Comparison of ENCODE assay signal across 8 mouse cellular contexts in genomic region chr16:3349850-3350547, GRCm38 (mm10).
DNase-seq lines count a peak whose midpoint lies in the region; ATAC-seq and TF ChIP-seq lines count a peak whose summit lies in the region.
"Not testable (repeated sequence)": the region's sequence is repeated elsewhere in the genome, so short reads cannot be mapped to it uniquely, and the experiment has no call there.

No protein-coding gene starts in this region.

- not testable (repeated sequence) for H3K9ac ChIP-seq in embryonic facial prominence, embryonic 11.5 days (replicated peaks; ENCODE audit: low read length); hindbrain, embryonic 14.5 days; kidney, postnatal 0 days (ENCODE audit: low read depth, low read length); liver, embryonic 16.5 days (ENCODE audit: low read depth, low read length); midbrain, embryonic 15.5 days; stomach, embryonic 16.5 days (ENCODE audit: low read length)

- TF ChIP-seq CTCF in kidney, postnatal 0 days (IDR thresholded peaks at IDR 0.05; ENCODE audit: low read depth) = not testable (repeated sequence)

- not testable (repeated sequence) for H3K4me1 ChIP-seq in embryonic facial prominence, embryonic 11.5 days (ENCODE audit: control insufficient read depth, insufficient read depth, low read length); hindbrain, embryonic 14.5 days (replicated peaks; ENCODE audit: control insufficient read depth, insufficient read depth, low read length); kidney, postnatal 0 days (replicated peaks; ENCODE audit: insufficient read depth, low read length); liver, embryonic 16.5 days (ENCODE audit: control insufficient read depth, low read depth, low read length); midbrain, embryonic 15.5 days; stomach, embryonic 16.5 days (ENCODE audit: control insufficient read depth, insufficient read depth, low read length)

- H3K4me3 ChIP-seq in embryonic facial prominence, embryonic 11.5 days (ENCODE audit: low read depth, low read length); hindbrain, embryonic 14.5 days (replicated peaks; ENCODE audit: low read length); kidney, postnatal 0 days (replicated peaks; ENCODE audit: low read depth, low read length); liver, embryonic 16.5 days (ENCODE audit: low read depth, low read length); midbrain, embryonic 15.5 days; stomach, embryonic 16.5 days (replicated peaks; ENCODE audit: low read length): not testable (repeated sequence)

- H3K27me3 ChIP-seq in embryonic facial prominence, embryonic 11.5 days (ENCODE audit: control insufficient read depth, insufficient read depth, low read length); hindbrain, embryonic 14.5 days (ENCODE audit: control insufficient read depth, insufficient read depth, low read length); kidney, postnatal 0 days (ENCODE audit: insufficient read depth, low read length); liver, embryonic 16.5 days (ENCODE audit: control insufficient read depth, insufficient read depth, low read depth, low read length); midbrain, embryonic 15.5 days (replicated peaks); stomach, embryonic 16.5 days (ENCODE audit: control insufficient read depth, insufficient read depth, low read length): not testable (repeated sequence)

- not testable (repeated sequence) for H3K27ac ChIP-seq in embryonic facial prominence, embryonic 11.5 days (replicated peaks; ENCODE audit: low read depth, low read length); hindbrain, embryonic 14.5 days; kidney, postnatal 0 days; liver, embryonic 16.5 days (ENCODE audit: low read length); midbrain, embryonic 15.5 days; stomach, embryonic 16.5 days (ENCODE audit: low read length)

- WGBS in embryonic facial prominence, embryonic 11.5 days = 66% methylated on average over 2 of the region's 4 CpGs
- WGBS in hindbrain, embryonic 14.5 days = 51% methylated on average over 2 of the region's 4 CpGs
- WGBS in kidney, postnatal 0 days = 34% methylated on average over 2 of the region's 4 CpGs
- WGBS in liver, embryonic 16.5 days (ENCODE audit: insufficient replicate concordance) = 30% methylated on average over 2 of the region's 4 CpGs
- 42% methylated on average over 3 of the region's 4 CpGs for WGBS in midbrain, embryonic 15.5 days
- whole genome bisulfite sequencing in stomach, embryonic 16.5 days = 47% methylated on average over 2 of the region's 4 CpGs

- not testable (repeated sequence) for H3K9me3 ChIP-seq in embryonic facial prominence, embryonic 11.5 days (replicated peaks; ENCODE audit: control insufficient read depth, low read length); hindbrain, embryonic 14.5 days (ENCODE audit: control insufficient read depth, low read length); kidney, postnatal 0 days (replicated peaks; ENCODE audit: low read length); liver, embryonic 16.5 days (replicated peaks; ENCODE audit: control insufficient read depth, low read length); midbrain, embryonic 15.5 days; stomach, embryonic 16.5 days (replicated peaks; ENCODE audit: control insufficient read depth, low read length)

- not testable (repeated sequence) for H3K4me2 ChIP-seq in embryonic facial prominence, embryonic 11.5 days (ENCODE audit: low read depth, low read length); hindbrain, embryonic 14.5 days (replicated peaks); kidney, postnatal 0 days (ENCODE audit: low read length); liver, embryonic 16.5 days (ENCODE audit: low read depth, low read length); midbrain, embryonic 15.5 days; stomach, embryonic 16.5 days (ENCODE audit: low read depth, low read length)

- peak; percentile 21 for DNase-seq in MN1 (ENCODE audit: low spot score)
- not testable (repeated sequence) for DNase-seq in embryonic facial prominence, embryonic 11.5 days (ENCODE audit: low spot score); hindbrain, embryonic 14.5 days (ENCODE audit: low spot score)
- DNase-seq in forelimb bud, embryonic 11.5 days (ENCODE audit: low read depth, low spot score) = peak; percentile 1
- peak; percentile 31 for DNase-seq in kidney, postnatal 0 days (ENCODE audit: low spot score)

- H3K36me3 ChIP-seq in embryonic facial prominence, embryonic 11.5 days (replicated peaks; ENCODE audit: control insufficient read depth, insufficient read depth, low read depth, low read length); hindbrain, embryonic 14.5 days (replicated peaks; ENCODE audit: control insufficient read depth, insufficient read depth); kidney, postnatal 0 days (ENCODE audit: insufficient read depth, low read length); liver, embryonic 16.5 days (ENCODE audit: control insufficient read depth, insufficient read depth); midbrain, embryonic 15.5 days (replicated peaks); stomach, embryonic 16.5 days (ENCODE audit: control insufficient read depth, insufficient read depth, low read length): not testable (repeated sequence)

- 0 out of 2 replicates have a peak, but pooled peaks have one; percentile 19 for ATAC-seq in embryonic facial prominence, embryonic 11.5 days (replicated peaks; ENCODE audit: insufficient number of reproducible peaks, low FRiP score, low TSS enrichment, low read depth)
- ATAC-seq in hindbrain, embryonic 14.5 days (ENCODE audit: low FRiP score) = peak; percentile 64
- ATAC-seq in kidney, postnatal 0 days (replicated peaks; ENCODE audit: low FRiP score, low read depth) = peak; percentile 72
- 0 out of 2 replicates have a peak, but pooled peaks have one; percentile 25 for ATAC-seq in liver, embryonic 16.5 days (ENCODE audit: low read depth)
- ATAC-seq in midbrain, embryonic 15.5 days (replicated peaks) = 0 out of 2 replicates have a peak, but pooled peaks have one; percentile 45
- ATAC-seq in stomach, embryonic 16.5 days (ENCODE audit: insufficient read depth, low FRiP score) = peak; percentile 38; the same call in 1 of the 2 replicates

Comparison
In these comparisons a context has a peak if more than half of its experiments do, and no peak if none do; other contexts are left out.
1. ATAC-seq: peak in every context shown above with its lines; median percentile 72 in kidney, postnatal 0 days; 64 in hindbrain, embryonic 14.5 days; 45 in midbrain, embryonic 15.5 days; 38 in stomach, embryonic 16.5 days; 25 in liver, embryonic 16.5 days; 19 in embryonic facial prominence, embryonic 11.5 days.